Mouse (Mus musculus) left cerebral cortex, postnatal 10 days (tissue): ENCODE results near the gene Abl2. TPM values are rescaled to one million over a fixed set of nuclear protein-coding genes. Genes with fewer than 3 reads are reported as not detected.
"Not testable (repeated sequence)": the region's sequence is repeated elsewhere in the genome, so short reads cannot be mapped to it uniquely, and the experiment has no call there.

Source experiments
- DNase-seq, 2 experiments: peaks; one replicate each; pipeline ENCODE4 v3.0.0; 2021 to 2022; ENCODE audit warnings: low spot score in 2 of 2, mixed read lengths in 1 of 2; ENCODE audit errors: extremely low spot score in 1 of 2
- intact Hi-C: fragments of 180-260 bp; cut with DNase I; formaldehyde crosslinking; loops from one replicate; pipeline ENCODE4 v1.15.1; 2025
- total RNA-seq, 2 experiments: library from RNA; stranded (reverse); gene quantifications; 2 replicates each; pipeline ENCODE4 v1.2.3; 2021

Abl2 gene
- total RNA-seq, 2 experiments from 2014 or later = 55.6 to 58.8 TPM

DNA sequence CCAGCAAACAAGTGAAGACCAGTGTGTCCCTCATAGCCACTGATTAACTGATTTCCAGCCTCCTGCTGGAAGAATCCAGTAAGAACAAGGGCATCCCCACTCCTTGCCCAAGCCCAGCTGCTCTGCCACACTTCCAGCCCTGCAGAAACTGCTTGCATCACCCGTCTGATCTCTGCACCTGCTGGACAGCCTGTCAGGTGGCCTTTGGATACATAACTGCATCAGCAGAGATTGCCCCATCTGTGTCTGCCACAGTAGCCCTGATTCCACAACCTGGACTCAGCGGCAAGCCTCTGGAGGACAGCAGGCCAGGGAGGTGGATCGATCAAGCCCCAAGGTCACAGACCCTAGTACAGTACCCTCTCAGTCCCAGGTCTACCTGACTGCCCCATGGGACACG, 98.9 kb downstream of the Abl2 start:
- intact Hi-C loops = no loop called here
- DNase-seq = no peak

DNA sequence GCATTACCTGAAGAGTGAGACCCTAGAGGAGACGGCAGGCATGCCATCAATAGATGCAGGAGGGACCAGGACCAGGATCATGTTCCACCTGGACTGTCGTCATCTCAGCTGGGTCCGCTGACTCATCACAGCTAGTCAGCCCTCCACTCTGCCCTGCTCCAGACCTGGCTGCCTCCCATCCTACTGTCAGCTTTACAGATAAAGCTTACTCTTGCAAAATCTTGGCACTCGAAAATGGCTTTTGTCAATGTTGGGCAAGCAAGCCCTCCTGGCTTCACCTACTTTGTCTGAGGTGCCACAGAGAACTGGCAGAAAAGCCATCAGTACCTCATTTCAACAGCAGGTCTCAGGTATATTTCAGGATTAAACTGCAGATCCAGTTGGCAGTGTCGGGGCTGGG, 100.1 kb downstream of the Abl2 start:
- intact Hi-C loops = no loop called here
- no peak for DNase-seq

DNA sequence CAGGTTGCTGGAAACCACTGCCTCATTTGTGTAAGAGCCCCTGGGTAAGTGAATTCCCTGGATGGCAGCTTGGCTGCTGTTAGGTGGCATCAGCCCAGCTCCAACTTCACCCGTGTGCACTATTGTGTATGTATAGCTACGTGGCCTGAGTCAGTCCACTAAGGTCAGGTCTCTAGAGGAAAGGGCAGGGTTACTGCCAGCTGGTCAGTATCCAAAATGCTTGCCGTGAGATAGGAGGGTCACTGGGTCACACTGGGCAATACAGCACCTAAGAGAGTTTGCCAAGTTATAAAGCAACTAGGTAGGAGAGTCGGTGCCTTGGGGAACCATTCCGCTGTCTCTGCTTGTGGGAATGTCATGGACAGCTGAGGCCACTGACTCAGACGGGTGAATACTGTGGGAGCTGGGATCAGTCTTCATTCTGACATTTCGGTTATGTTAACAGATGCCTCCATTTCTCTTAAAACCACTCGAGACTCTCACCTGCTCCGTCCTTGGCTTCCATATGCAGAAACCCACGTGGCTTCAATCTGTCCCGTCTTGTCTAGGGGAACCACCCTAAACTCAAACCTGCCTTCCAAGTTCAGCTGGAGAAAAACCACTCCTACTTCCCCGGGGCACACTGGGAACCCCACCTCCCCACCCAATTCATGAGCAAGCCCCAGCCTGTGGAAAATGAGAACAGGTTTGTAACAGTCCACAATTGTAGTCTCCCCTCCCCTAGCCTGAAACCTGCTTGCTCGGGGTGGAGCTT, 101.5 kb downstream of the Abl2 start:
- DNase-seq = no peak
- intact Hi-C loops = no loop called here

DNA sequence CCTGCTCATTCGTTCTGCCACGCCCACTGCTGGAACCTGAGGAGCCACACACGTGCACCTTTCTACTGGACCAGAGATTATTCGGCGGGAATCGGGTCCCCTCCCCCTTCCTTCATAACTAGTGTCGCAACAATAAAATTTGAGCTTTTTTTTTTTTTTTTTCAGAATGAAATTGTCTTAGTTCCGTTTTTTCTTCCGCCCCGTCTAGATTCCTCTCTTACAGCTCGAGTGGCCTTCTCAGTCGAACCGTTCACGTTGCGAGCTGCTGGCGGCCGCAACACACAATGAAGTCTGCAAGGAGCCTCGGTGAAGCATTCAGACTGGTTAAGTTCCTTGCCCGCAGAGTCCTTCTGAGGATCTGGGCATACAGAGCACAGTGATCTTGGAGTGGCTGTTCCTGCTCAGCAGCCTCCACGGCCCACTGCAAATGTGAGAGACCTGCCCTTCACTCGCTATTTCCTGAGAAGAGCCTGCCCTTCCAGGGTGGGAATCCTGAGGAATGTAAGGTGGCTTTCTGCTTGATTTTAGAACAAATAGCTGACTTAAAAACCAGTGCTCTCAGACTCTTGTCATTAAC, 102.2 kb downstream of the Abl2 start:
- DNase-seq, intact Hi-C loops: not testable (repeated sequence)

DNA sequence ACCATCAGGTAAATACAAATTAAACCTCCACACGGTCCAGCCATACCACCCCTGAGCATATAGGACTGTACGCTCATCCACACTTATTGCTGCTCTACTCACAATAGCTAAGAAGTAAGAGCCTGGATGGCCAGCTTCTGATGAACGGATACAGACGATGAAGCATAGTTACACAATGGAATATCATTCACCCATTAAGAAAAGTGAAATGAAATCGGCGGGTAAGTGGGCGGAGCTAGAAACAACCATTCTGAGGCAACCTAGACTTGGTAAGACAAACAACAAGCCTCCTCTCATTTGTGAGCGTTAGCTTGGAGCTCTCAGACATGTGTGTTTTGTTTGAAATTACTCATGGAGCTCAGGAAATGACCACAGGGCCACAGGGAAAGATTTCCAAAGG, 107.2 kb downstream of the Abl2 start:
- intact Hi-C loops = no loop called here
- DNase-seq = no peak

DNA sequence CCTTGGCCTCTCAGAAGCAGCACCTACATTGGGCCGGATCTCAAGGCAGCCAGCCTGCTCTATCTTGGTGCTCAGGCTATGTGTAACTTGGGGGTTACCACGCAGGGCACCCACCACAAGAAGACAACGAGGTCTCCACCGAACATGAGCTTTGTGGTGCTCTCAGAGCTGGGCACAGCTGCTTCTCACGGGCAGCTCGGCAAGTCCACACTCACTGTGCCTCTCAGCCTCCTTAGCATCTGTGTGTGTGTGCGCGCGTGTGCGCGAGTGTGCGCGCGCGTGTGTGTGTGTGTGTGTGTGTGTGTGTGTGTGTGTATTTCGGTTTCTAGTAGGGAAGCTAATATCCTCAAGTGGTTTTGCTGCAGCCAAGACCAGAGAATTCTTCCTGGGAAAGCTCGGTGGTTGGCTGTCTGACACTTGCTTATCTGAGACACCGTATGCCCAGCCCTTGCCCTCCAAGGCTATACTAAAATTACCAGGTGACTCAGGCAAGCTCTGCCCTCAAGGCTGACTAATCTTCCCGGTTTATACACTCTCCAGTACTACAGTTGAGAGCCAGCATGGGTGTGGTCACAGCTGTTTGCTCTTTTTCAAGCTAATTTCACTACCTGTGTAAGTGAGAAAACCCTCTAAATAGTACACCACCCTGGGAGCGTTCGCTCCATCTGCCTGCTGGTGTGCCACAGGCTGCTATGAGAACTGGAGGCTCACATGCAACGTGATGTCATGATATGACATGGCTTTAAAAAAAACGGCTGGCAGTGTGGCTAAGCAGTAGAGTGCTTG, 108.7 kb downstream of the Abl2 start:
- intact Hi-C loops = no loop called here
- no peak for DNase-seq

DNA sequence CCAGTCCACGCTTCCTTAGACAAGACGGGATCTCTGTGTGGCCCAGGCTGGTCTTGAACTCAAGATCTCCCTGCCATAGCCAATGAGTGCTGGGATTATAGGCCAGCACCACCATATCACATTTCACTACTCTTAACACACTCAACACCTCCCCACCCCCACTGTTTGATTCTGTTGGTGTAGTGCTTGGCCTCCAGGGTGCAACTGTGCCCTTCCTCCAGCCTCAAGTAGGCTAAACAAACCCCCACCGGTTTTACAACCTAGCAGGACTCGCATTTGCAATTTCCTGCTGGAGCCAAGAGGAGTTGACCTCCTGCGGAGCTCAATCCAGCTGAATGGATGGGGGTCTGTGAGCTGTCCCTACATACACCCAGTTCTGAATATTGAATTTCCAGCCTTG, 110.0 kb downstream of the Abl2 start:
- no peak for DNase-seq
- intact Hi-C loops = no loop called here

DNA sequence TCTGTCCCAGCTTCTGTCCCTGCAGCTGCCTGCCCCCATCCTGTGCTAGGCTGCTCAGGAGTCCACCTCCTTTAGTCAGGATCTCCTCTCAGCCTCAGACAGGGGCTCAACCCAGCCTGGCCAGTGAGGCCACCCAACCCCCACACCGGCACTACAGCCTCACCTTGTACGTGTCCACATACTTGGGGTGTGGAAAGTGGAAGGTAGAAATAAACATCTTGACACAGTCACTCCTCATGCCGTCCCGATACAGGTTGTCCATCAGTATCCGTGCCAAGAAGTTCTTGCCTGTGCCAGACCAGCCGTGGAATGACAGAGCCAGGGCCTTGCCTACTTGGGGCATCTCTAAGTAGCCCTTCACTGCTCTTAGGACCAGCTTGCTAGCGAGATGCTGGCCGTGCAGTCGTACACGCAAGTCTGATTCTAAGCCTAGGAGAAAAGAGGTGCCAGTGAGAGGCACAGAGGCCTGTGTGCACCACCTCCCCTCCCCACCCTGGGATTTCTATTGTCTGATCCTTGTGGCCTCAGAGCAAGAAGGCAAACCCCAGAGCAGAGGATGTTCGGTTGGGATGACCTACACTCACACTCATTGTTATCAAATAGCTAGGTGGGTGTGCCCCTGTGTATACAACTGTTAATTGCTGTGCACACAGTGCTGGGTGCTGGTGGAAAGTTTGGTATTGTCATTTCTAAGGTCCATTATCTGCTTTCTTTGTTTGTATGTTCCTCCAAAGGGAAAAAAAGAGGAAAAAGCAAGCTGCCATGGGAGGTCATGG, 110.8 kb downstream of the Abl2 start:
- DNase-seq = no peak
- intact Hi-C loops = no loop called here

DNA sequence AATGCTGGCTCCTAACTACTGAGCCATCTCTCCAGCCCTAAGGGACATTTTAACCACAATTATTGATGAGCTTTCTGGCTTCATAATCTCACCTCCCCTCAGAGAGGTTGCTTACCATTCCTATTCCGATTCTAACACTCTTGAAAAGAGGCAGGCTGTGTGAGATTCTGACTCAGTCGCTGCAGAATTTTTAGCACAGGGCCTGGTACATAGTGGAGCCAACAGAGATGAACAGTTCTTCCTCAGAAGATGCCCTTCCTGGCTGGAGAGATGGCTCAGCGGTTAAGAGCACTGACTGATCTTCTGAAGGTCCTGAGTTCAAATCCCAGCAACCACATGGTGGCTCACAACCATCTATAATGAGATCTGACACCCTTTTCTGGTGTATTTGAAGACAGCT, 113.3 kb downstream of the Abl2 start:
- intact Hi-C loops = no loop called here
- DNase-seq = no peak

DNA sequence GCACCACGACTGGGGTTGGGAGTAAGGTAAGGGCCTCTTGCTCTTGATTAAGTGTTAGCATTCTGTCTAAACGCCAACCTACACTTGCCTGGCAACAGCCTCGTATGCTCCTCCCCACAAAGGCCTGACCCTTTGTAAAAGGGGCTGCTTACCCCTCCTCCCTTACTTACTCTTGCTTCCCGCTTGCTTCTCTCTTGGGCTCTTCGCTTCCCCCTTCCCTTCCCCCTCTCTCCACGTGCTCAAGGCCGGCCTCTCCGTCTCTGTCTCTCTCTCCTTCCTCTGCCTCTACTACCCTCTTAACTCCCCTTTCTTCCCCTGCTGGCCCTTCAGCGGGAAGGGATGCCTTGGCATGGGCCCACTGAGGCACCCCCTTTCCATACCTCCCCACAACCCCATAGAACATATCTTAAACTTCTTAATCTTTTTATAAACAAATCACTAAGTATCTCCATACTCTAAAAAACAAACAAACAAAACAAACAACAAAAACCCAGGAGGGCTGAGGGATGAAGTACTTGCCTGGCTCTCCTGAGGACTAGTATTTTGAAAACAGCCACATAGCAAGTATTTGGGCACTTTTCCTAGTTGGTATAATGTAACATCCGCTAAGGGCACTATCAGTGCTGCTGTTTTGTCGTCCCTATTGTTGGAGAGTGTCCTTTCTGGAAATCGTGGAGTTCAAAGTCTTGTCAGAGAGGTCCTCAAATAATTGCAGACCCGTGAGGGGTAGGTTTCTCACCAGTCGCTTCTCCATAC, 114.3 kb downstream of the Abl2 start:
- intact Hi-C loops = no loop called here
- no peak for DNase-seq

DNA sequence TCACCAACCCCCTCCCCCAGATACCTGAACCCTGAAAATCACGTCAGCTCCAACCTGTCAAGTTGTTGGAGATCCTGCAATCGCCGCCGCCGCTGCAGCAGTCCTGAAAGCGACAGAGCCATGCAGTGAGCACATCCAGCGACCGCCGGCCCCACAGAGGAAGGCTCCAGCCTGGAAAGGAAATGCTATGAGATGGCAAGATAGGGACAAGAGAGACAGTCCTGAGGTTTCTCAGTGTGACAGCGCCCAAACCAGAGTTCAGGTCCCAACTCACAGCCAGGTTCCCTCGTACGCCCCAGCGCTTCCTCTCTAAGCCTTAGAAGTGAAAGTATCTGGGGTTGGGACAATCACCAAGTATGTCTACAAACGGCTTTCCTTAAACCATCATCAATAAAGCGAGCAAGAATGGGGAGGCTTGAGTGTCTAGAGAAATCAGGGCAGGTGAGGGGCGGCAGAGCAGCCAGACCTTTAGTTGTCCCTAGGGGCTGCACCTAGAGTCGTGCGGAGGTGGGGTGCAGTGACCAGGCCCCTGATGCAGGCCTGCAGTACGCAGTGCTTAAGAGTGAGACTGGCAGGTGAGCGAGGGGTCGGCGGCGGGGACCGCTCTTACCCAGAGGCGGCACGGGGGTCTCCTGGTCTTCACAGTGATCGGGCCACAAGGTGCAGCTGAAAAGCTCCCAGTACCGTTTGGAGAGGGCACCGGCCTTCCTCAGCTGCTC, 115.0 kb downstream of the Abl2 start:
- intact Hi-C loops = no loop called here
- no peak for DNase-seq

DNA sequence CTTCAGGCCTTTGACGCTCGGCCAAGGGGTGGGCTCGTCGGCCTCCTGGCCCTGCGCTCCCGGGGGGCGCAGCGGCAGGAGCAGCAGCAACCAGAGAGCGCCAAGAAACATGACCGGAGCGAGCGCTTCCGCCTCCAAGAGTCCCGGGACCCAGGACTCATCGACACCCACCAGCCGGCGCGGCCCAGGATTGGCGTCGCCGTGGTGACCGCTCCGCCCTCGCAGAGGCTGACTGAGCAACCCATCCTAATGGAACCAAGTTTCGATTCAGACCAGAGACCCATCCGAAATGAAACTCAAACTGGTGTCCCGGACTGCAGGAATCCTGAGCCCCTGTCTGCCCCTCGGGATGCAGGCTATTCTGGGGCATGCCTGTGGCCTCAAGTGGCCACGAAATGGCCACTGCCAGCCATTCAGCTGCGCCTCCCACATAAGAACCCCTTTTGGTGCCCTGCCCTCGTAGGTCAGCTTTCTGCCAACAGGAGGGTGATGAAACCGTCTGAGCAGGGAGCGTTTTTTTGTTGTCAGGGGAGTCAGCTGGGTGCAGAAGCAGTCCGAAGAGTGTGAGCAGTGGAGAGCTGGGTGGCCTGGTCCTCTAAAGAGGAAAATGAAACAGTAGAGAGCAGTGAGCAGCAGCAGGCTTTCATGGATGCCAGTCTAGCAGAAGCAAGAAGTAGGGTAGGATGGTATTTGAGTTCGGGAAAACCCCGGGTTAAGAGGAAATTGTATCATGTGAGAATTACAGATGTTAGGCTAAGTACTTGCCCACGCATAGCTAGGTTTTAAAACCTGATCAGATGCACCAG, 115.8 kb downstream of the Abl2 start, which contains the start of gene Tor3a:
Gene Tor3a (minus strand): TSS at position 162 of the 806 bp plus-strand sequence.
- DNase-seq = peak; percentile 49 to 85
- intact Hi-C loops = no loop called here

DNA sequence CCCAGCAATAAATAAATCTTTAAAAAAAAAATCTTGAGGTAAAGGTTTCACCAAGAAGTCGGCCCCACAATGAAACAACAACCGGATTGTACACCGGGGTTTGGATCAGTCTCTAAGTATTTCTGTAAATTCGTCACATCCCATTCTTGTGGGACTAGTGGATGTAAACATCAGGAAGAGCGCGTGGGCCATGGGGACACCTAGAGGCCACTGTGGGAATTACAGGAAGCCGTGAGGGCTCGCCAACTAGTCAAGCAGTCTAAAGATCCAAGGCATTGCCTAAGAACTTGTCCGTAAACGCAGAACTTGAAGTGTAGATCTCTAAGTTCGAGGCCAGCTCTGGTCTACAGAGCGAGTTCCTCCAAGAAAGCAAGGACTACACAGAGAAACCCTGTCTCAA, 117.6 kb downstream of the Abl2 start:
- intact Hi-C loops = no loop called here
- DNase-seq = peak in 1 of 2 experiments; percentile 47

DNA sequence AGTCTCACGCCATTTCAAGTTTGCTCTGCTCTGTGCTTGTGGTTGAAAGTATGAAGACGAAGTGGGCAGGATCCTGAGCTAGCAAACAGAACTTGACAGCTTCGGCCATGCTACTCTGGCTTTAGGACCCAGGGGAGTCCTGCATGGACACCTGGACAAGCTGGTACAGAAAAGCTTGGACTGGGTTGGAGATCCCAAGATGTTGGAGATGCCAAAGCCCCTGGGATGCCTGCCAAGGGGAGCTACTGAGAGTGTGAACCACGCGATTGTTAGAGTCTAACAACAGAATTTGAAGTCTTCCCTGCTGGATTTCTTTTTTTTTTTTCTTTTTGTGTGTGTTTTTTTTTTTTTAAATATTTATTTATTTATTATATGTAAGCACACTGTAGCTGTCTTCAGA, 118.0 kb downstream of the Abl2 start:
- intact Hi-C loops = no loop called here

DNA sequence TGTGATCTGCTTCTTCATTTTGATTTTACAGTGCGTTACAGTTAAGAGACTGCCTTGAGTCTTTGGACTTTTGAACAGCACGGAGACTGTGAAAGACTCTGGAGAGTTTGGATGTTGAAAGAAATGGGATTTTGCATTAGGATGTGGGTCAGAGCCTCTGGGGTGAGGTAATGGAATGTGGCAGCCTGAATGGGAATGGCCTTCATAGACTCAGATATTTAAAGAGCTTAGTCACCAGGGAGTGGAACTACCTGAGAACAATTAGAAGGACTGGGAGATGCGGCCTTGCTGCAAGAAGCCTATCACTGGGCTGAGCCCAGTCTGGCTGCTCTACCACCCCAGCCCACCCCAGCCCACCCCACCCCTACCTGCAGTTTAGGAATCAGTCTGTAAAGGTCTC, 118.6 kb downstream of the Abl2 start:
- intact Hi-C loops = no loop called here
- DNase-seq = no peak

More for the DNA sequence above, 118.0 kb downstream of the Abl2 start:
- peak in 1 of 2 experiments; percentile 44 for DNase-seq

DNA sequence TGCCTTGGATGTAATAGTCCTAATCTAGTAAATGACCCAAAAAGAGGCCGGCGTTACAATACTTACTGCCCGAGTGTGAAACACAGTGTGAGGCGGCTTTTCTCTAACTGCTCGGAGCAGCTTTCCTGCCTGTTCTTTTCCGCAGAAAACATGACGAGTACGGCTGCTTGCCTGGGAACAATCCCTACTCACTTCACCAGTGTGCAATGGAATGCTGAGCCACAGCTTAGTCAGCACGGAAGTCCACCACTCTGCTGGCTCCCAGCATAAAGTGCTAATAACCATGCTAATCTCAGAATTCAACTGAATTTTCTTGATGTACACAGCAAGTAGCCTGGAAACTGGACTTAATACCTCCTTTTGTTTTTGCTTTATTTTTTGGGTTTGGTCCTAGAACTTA, 121.0 kb downstream of the Abl2 start:
- DNase-seq = no peak
- intact Hi-C loops = no loop called here

DNA sequence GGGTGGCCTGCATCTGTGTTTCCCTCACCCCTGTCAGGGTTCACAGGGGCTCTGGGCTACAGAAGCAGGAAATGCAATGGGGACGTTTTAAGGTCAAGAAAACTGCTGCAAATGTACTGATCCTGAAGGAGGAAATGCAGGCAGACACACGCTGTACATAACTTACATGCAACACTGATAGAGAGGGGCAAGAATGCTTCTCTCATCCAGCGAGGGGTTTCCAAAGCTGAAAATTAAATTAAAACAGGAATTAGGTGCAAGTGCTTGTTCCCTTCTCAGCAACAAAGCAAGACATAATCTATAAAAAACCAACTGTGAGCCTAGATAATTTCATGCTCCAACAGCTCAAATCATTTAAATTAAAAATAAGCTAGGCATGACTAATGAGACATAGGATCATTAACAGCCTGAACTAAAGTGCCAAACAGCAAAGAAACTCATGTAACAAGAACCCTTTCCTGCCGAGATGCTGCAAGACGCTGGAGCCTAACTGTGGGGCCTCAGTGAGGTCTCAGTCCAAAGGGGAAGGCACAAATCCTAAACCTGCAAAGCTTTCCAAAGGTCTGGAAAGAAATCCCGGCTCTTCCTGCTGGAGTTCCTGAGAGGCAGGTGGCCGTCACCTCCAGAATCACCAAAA, 127.6 kb downstream of the Abl2 start:
- no peak for DNase-seq
- intact Hi-C loops = no loop called here
